Mouse (Mus musculus) ovary, postnatal 36 days (tissue): ENCODE data around the gene Upp2.

Experiments
- DNase-seq: peaks from one replicate; pipeline ENCODE4 v3.0.0; 2022; ENCODE audit warnings: low spot score, mixed read lengths

Gene Upp2

DNA sequence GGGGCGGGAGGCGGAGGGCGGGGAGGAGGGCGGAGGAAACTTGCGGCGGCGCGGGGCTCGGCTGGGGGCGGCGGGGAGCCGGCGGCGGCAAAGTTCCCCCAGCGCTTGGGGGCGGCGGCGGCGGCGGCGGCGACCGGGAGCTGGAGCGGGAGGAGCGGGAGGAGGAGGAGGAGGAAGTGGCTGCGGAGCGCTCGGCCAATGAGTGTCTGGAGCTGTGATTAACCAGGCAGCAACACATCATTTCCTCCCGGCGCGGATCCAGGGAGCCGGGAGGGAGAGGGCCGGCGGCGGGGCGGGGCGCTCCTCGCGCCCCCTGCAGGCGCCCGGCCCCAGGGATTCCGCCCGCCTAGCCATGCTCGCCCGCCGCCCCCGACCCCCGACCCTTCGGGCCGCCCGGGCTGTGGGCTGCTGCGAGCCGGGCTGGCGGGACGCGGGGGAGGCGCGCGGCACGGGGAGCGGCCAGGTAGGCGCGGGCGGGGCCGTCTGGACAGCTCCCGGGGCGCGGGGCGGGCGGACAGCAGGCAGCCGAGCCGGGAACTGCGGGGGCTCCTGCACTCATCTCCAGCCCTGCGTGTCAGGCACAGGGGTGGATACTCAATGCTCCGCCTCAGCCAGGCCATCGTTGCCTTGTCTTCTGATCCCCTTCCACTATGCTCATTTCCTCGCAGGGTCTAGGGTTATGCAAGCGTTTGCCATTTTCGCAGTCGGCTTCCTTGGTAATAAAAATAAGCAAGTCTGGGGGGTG, at the start of gene Upp2, which contains the start of gene Acvr1:
Gene Upp2, plus strand, starts transcription at position 233 of the 745 bp plus-strand sequence.
Gene Acvr1, minus strand, starts transcription at position 92 of the 745 bp plus-strand sequence.
- DNase-seq, result peak; percentile 86

DNA sequence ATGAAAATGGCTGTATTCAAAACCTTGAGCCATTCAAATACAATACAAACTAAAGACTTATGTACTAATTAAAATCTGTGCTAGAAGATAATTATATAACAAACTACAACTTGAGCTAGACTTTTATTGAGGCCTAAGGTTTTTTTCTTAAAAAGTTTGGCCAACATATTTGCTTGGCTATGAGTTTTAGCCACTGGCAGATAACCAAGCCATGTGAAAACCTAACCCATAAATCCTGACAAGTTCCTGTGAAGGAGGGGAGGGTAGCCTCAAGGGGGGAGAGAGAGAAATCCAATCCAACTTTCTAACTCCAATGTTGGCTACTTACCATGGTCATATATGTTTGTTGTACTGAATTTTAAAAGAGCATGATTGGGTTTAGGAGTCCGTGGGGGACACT, 48.6 kb upstream of the Upp2 start:
- no peak for DNase-seq

DNA sequence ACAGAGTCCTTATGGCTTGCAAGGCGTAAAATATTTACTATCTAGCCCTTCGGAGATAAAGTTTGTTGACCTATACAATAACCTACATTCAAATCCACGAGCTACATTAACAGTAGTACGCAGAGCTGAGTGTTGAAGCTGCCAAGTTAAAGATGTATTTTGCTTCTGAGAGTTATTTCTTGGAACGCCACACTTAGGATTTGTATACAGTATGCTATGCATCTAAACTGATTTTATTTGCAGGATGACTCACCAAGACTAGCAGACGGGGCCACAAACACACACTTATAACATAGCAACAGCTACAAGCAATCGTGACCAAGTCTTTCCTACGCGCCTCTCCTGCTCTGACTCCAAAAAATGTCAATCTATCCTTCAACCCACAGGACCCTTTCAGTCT, 46.4 kb upstream of the Upp2 start:
- DNase-seq, result no peak

DNA sequence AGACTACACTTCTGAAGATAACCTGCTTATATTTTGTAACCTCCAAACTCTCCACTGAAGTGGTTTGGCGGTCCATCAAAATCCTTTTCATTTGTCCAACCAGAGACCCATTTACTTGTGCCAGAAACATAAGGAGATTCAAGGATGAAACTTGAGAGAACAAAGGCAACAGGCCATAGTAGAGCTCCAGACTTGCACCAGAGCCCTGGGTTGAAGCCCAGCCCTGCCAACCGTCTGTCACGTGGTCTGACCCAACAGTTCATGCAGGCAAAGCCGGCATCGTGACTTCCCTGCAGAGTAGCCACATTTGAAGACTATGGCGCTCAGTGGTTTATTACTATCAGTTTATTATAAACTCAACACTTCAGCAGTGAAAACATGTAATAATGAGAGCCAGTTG, 45.5 kb upstream of the Upp2 start:
- DNase-seq, result no peak

DNA sequence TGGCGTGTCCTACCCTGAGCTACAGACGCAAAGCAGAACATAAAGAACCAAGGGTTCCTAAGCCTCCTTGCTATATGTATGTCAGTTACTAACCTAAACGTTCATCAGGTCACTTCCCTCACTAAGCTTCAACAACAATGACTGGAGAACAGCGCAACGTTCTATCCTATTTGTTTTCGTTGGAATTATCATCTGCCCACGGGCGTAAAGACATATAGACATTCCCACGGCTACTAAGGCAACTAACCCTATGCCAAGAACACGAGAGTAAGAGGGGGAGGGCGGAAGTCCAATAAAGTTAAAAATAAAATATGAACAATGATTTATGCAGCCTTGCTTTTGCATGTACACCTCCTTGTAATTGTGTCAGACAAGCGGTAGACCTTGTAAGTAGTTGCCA, 44.0 kb upstream of the Upp2 start:
- no peak for DNase-seq

DNA sequence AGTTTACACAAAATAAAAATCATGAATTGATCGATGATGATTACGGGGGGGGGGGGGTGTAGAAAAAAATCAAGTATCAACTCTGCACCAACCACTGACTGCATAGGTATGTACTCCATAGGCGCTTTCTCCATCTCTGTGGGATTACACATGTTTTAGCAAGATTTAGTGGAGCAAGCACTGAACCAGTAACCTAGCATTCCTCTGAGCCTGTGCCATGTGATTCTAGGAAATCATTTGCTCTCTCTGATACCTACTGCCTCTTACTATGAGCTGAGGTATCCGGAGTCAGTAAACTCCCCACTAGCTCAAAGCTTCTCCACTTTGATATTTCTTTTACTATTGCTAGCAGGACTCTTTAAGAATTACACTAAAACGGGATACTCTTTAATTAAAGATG, 43.2 kb upstream of the Upp2 start:
- DNase-seq, result no peak

DNA sequence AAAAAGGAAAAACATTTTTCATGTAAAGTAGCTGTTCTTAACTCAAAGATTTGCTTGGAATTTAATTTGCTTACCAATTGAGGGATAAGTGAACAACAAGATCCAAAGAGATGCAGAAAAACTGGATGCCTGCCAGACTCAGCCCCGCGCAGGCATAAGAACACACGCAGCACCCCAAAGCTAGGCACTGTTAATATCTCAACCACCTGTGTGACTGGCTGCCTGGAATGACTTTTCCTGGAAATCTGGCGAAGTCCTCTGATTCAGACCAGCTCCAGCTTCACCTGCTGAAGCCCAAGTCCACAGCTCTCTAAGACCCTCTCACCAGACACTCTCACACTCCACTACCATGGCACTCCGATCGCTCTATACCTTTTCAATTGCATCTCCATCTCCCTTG, 42.7 kb upstream of the Upp2 start:
- DNase-seq, result no peak

DNA sequence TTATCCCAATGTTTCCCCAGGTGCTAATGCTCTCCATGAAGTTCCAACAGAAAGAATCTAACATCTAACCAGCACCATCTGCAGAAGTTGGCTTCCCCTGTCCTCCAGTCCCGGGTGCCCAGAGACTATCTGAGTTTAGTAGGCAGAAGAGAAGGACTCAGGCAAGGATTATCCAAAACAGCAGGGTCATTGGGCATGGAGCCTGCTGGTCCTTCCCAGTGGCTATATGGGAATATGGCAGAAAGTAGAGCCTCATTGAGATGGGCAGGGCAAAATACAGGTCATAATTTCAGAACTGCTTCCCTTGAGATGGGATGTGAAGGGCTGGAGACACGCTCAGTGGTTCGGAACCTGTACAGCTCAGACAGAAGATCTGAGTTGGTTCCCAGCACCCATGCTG, 39.3 kb upstream of the Upp2 start:
- DNase-seq, result no peak

DNA sequence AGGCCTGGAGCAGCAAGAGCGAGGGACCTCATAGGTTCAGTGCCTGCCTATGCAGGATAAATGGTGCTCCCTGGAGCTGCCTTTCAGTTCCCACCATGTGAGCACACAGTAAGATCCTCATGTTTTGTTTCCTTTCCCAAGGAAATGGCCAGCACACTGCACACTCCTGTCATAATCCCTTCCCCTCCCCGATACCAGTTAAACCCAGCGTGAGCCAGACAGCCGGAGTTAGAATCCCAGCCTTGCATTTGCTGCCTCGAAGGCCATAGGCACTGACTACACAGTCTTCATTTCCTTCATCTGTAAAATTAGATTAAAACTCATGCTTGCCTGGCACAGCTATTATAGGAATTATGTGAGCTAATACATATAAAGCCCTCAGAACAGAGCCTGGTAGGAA, 37.7 kb upstream of the Upp2 start:
- DNase-seq, result no peak

DNA sequence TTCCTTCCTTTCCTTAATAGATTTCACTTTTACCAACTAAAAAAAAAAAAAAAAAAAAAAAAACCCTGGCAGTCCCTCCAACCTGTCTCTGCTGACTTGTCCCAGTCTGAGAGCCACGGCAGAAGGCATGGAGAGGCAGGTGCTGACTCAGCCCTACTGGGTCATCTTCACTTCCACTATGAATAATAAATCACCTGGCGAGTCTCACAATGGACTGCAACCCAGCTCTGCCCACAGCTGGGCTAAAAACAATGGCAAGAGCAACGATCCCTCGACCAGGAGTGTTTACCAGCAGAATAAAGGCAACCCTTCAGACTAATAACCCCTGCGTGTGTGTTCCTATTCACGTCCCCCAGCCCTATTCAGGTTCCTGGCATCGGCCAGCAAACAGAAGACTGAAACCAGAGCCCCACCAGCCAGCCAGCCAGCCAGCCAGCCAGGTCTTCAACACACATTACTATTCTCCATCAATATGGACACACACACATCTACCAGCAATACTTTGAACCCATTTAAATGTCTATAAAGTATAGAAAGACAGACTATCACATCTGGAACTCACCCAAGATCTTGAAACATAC, 37.1 kb upstream of the Upp2 start:
- DNase-seq, result no peak

DNA sequence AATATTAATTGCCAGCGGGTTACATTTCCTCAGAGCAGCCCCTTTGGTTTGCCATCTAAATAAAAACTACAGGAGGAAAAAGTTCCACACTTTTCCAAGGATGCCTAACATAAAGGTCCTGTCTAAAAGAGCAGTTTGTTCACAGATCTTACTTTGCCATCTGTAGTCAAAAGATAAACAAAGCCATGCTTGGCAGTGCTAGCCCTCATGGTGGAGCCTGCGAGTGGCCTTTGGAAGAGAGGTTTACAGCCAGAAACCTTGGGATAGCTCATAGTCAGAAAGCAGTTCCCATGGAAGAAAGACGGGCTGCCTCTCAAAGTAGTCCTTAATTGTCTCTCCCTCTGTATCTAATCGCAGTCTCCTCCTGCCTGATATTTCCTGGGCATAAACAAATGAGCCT, 36.6 kb upstream of the Upp2 start:
- no peak for DNase-seq

DNA sequence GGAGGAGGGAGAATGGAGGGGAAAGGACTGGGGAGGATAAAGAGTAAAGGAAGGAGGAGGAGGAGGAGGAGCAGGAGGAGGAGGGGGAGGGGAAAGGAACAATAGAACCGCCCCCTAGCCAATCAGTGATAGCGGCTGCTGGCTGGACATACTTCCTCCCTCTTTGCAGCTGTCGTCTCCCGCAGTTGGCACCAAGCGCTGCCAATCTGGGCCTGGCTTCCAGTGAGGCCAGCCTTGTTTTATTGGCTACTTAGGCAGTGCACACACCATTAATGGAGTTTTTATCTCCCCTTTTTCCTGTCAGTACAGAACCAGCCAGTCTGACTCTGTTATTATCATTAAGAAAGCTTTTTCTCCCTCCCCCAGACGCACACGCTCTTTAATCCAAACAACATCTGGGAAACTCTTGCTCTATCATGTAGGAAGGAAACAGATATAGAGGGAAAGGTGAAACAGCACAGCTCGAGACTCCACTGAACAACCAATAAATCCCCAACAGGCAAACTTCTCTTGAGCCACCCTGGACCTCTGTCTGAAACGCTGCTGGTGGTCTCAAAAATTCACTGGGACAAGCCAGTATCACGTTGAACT, 34.7 kb upstream of the Upp2 start:
- peak; percentile 77 for DNase-seq

DNA sequence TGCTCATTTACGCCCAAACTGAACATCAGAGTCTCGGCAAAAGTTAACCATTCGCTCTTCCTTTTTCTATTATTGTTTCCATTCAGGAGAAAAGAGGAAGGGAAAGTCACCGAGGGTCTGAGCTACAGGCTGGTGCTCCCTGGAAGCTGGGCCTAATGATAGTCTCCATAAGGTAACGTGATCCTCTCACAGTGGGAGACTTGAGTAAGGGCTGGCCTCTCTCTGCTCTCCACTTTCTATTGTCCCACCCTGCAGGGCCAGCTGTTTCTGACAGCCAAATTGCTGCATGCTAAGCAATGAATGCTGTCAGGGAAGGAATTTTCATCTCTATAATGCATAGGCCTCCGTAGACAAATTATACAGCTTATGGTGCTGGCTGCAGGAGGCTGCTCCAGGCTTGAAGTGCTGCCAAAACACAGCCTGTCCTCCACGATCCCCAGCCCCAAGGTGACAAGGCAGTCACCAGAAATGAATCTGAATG, 33.5 kb upstream of the Upp2 start:
- no peak for DNase-seq

DNA sequence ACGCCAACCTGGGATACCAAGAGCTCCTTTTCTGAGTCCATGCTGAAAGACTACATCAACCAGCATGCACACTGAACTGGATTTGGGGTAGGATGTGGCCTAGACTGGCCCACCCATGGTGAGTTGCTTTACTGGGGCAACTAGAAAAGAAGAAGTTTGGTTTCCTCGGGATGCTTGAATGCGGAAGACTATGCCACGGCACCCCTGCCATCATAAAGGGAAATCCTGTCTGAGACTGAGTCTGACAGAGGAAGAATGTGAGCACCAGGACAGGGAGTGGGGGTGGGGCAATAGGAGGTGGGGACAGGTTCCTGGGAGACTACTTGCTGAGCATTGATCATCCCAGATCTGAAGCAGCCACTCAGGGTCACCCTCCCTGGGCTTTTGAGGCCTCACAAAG, 32.7 kb upstream of the Upp2 start:
- no peak for DNase-seq

DNA sequence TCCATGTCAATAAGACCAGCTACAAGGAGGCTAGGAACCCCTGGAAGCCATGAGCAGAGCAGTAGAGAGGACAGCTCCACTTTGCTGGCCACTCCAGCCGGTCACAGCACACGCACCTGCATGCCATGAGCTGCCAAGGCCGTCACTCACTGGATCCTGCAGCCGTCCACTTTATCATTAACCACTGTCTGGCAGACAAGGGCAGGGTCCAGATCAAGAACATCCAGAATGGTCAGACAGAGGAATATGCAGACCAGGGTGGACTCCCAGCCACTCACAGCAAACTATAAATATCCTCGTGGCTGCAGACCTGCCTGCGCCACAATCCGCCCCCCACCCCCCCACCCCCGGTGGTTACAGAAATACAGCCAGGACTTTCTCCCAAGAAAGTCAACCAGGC, 31.9 kb upstream of the Upp2 start:
- no peak for DNase-seq

DNA sequence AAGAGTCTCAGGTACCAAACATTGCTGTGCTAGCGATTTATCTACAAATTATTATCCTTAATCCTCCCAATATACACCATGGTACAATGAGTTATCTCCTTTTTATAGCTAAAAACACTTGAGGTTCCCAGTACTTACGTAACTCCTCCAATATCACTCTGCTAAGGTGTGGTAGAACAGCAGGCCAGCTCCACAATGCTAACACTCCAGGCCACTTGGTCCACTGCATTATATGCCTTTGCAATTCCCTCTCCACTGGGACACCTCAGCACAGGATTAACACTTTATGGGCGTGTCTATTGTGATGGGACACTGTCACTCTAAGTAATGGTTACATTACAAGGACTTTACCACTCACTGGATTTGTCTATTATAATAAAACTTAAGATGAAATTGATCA, 30.3 kb upstream of the Upp2 start:
- DNase-seq, result no peak

DNA sequence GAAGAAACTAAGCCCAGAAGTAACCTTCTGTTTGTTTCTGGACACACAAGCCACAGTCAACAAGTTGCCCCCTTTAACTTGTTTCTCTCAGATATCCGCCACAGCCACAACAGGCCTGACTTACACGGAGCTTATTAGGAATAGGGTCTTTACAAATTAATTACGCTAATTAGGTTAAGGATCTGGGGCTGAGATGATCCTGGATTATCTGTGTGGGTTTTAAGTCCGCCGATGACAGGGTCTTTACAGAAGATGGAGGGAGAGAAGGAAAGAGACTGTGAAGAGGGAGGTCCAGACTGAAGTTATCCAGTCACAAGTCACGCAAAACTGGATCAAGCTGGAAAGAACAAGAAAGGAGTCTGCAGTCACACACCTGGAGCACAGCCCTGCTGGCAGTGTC, 28.9 kb upstream of the Upp2 start:
- no peak for DNase-seq

DNA sequence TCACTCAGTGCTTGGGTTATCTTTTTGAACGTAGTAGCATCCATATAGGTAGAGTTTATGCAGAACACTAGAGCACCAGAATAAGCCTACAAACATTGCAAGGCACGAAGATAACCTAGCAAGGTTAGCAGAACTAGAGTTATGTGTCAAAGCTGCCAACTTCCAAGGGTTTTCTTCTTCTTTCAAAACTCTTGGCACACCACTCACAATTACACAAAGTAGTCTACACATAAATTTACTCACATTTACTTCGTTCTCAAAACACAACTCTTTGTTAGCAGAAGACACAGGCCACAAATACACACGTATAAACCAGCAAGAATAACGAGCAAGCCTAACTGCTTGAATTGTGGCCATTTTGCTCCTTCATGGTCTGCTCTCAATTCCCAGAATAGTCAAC, 23.8 kb upstream of the Upp2 start:
- DNase-seq, result no peak

DNA sequence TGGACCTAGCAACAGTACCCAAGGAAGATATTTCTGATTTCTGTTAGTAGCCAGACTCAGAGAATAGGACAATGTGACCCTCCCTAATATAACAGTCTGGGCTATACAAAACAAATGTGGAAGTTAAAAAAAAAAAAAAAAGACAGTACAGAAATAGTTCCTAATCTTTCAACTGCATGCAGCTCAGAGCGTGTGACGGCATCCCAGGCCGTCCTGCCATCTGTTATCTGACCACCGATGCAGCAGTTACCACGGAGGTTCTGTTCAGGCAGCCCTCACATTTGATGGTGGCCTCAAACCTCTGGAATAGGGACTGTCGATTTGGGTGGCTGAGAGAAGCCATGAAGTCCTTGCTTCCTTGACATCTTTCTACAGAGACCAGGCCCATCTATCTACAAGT, 22.7 kb upstream of the Upp2 start:
- DNase-seq, result no peak

DNA sequence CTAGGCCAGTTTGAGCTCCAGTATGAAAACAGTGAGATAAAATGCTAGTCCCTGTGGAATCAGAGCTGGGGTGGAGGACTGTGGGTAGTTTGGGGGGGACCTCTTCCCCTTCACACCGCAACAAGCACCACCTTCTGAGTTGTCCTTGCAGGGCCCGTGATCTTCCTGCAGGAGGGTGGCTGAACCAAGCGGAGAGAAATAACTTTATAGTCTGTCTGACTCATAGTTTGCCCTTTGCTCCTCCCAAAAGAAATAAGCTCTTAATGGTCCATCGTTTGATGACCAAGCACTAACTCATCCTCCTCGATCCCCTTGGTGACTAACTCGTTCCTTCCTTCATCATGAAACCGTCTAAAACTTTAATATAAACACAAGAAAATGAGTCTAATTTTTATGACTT, 20.8 kb upstream of the Upp2 start:
- DNase-seq, result no peak

DNA sequence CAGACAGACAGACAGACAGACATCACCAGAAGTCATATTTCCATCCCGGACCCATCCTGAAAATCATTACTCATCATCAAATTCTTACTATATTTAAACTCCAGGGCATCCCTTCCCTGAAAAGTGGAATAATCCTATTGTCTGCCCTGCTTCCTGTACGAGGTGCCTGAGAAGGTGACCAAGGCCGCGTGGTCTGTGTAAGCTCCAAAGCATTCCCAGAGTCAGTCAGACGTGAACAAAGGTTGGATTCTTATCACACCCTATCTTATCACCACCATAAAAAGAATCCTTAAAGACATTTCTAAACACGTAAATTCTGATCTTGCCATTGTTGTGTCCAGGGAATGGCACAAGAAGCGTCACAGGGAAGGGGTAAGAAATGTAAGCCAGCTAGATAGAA, 18.2 kb upstream of the Upp2 start:
- no peak for DNase-seq

DNA sequence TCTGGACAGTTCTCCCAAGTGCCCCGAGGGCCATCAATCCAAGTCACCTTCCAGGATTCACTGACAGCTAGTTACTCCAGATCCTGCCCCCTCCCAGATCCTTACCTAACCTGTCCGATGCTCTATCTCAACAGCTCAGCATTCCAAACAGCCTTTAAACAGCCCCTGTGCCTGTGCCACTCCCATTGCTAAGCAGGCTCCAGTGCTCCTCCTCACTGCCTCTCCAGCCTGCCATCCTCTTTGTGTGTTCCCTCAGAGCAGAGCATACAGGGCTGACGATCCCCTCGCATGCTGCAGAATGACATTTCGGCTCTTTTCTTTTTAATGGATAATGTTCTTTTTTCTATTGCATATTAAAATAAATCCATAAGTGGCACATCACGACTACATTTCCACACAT, 17.1 kb upstream of the Upp2 start:
- DNase-seq, result no peak

DNA sequence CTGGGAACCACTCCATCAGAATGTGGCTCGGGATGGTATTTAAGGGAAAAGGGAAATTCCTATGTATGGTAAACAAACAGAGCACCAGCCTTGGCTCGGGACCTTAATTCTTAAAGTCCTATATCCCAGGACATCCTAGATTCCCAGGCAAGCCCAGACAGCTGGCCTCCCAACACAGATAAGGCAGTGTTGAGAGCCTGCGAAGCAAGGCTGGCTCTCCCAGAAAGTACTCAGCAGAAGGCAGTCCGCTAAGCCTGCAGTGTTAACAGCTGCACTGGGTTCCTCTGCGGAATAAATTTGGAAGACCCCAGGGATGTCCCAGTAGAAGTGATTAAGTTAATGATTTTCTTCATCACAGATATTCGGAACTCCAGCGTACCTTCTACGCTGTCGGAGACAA, 16.6 kb upstream of the Upp2 start:
- no peak for DNase-seq

DNA sequence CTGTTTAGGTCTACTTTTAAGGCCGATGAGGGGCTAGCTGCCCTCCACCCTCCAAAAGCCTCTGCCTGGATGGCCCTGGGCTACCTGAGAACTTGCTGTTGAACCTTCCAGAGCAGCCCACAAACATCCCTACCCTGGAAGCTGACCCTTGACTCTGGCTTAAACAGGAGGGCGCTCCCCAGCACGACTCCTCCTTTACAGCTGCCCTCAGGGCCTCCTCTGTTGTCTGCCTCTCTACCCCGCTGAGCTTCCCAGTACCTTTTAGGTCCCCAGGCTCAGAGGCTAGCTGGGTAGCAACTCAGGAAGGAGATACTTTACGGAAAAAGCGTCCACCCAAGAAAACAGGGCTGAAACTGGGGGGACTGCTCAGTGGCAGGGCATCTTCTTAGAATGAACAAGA, 15.2 kb upstream of the Upp2 start:
- DNase-seq, result no peak
